Mouse (Mus musculus) left cerebral cortex, adult 11 months (tissue): ENCODE results near the gene C2cd2.
"Not testable (repeated sequence)": the region's sequence is repeated elsewhere in the genome, so short reads cannot be mapped to it uniquely, and the experiment has no call there.

Experiments used
- DNase-seq: peaks from one replicate; pipeline ENCODE4 v3.0.0; 2022; ENCODE audit warnings: low spot score

The C2cd2 gene

GRCm38 (mm10) chr16:97946993-97947392 is 15.4 kb downstream of the C2cd2 start:
- not testable (repeated sequence) for DNase-seq

DNA sequence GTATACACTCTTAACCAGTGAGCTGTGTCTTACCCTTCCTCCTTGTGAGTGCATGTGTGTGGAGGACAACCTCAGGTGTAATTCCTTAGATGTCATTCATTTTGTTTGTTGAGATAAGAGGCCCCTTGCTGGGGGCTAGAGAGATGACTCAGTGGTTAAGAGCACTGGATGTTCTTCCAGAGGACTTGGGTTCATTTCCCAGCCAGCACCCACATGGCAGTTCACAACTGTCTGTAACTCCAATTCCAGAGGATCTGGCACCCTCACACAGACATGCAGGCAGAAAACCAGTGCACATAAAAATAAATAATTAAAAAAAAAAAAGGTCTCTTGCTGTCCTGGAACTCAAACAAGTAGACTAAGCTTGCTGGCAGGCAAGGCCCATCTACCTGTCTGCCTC is 20.6 kb downstream of the C2cd2 start:
- no peak for DNase-seq

- no peak for DNase-seq
Observed at GRCm38 (mm10) chr16:97940471-97940973, 21.9 kb downstream of the C2cd2 start.

- DNase-seq: no peak
Observed at GRCm38 (mm10) chr16:97935815-97936214, 26.6 kb downstream of the C2cd2 start.

DNA sequence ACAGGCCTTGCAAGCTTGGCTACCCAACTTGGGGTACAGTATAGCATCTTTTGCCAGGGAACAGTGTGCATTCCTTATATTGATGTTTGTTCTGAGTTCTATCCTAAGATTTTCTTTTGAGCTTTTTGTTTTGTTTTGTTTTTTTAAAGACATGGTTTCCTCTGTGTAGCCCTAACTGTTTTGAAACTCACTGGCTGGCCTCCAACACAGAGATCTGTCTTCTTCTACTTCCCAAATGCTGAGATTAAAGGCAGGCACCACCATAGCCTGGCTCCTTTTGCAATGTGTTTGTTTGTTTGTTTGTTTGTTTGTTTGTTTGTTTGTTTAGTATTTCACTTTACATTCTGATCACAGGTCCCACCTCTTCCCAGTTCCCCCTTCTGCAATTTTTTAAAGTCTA is 32.2 kb downstream of the C2cd2 start:
- no peak for DNase-seq

- DNase-seq: no peak
Observed at GRCm38 (mm10) chr16:97929520-97929919, 32.9 kb downstream of the C2cd2 start.

GRCm38 (mm10) chr16:97927331-97927938 is 35.0 kb downstream of the C2cd2 start:
- no peak for DNase-seq

GRCm38 (mm10) chr16:97926381-97926780 is 36.0 kb downstream of the C2cd2 start:
- DNase-seq: no peak

DNA sequence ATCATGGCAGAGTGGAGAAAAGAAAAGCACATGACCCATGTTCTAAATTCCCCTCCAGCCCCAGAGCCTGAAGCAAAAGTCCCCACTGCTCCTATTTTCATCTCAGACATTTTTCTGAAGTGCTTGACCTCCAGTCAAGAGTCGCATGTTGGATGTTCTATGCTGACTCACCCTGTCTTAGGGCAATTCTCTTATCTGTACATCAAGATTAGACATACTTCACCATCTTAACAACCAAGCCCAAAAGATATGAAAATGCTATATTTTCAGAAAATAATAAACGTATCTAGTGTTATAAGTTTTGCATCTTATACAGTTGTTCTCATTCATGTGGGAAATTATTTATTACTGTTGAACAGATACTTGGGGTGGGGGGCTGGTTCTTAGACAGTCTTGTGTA is 36.6 kb downstream of the C2cd2 start:
- no peak for DNase-seq

DNA sequence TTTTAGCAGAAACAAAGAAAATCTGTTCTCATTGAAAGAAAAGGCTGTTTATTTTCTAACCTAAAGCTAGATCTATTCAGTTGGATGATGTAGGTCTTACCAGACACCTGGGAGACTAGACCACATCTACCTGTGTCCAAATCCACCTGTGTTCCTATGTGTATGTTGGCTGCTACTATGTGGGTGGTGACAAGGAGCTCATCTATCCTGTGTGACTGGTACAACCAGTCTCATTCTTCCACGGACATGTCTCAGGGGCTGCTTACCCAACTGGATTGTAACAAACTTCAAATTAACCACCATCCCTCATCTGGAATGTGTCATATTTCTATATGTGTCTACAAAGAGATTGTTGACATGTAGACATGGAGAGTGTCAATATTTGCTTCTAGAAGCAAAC is 38.7 kb downstream of the C2cd2 start:
- no peak for DNase-seq

DNA sequence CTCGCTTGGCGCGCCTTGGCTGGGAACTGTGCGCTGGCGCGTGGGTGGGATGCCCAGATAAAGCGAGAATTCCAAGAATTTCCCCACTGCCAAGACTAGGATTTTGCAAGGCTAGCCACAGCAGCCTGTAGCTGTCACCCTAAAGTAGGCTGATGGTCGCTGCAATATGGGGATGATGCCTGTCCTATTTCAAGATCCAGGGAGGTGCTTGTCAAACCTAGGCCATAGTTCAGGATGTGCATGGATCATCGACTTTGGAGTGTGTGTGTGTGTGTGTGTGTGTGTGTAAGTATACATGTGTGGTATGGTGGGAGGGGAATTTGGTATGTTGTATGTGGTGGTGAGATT is 39.6 kb downstream of the C2cd2 start:
- no peak for DNase-seq

- peak; percentile 71 for DNase-seq
Observed at GRCm38 (mm10) chr16:97921961-97922778, 40.2 kb downstream of the C2cd2 start.

- DNase-seq: no peak
Observed at GRCm38 (mm10) chr16:97920621-97921020, 41.8 kb downstream of the C2cd2 start.

GRCm38 (mm10) chr16:97919793-97920192 is 42.6 kb downstream of the C2cd2 start:
- no peak for DNase-seq

GRCm38 (mm10) chr16:97912873-97913272 is 49.5 kb downstream of the C2cd2 start:
- no peak for DNase-seq

DNA sequence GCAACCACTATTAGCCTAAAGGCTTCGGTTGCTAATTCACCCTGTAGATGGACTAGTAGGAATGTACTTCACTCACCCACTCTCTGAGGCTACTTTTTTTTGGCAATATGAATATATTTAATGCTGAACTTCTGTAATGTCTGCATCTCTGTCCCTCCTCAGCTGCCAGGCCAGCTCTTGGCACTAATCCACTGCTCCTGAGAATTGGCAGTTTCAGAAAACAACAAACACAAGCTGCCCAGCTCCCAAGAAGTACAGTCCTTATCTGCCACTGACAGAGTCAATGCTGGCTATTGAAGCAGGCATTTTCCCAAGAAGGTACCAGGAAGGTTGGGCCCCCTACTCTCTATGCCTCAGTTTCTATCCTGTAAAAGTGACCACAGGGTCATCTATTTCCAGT is 53.0 kb downstream of the C2cd2 start:
- no peak for DNase-seq

- DNase-seq: no peak
Observed at GRCm38 (mm10) chr16:97907496-97907895, 54.9 kb downstream of the C2cd2 start.

DNA sequence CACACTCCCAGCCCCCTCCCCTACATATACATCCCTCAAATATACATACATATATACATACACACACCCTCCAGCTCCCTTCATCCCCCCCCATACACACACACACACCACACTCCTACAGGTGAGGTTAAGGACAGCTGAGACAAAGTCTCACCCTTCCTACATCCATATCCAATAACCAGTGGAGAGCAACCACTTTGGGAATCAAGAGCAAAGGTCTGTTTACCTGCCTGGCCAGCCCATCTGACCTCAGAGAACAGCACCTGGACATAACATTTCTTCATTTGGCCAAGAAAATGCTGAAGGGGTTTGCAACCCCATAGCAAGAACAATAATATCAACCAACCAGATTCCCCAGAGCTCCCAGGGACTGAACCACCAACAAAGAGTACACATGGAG is 56.1 kb downstream of the C2cd2 start:
- DNase-seq: no peak

GRCm38 (mm10) chr16:97905449-97905991 is 56.9 kb downstream of the C2cd2 start:
- DNase-seq: no peak

- DNase-seq: no peak
Observed at GRCm38 (mm10) chr16:97904035-97904434, 58.4 kb downstream of the C2cd2 start.

- no peak for DNase-seq
Observed at GRCm38 (mm10) chr16:97897346-97898024, 64.9 kb downstream of the C2cd2 start.

- DNase-seq: no peak
Observed at GRCm38 (mm10) chr16:97887762-97888161, 74.6 kb downstream of the C2cd2 start.

DNA sequence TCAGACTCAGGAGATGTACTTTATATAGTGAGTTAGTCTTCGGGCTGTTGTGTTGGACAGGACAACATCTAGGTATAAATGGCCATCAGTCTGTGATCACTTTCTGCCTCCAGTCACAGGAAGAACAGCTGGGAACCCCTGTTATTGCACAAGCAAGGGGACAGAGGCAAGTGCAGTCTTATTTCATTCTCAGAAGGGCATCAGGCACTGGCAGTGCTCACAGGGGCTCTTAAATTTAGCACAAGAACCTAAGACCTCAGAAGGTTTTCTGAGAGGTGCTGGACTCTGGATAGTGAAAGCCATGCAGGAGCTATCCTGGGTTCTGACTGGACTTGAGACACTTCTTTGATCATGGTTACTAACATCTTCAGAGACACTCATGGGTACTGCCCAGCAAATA is 78.7 kb downstream of the C2cd2 start:
- no peak for DNase-seq
